Mouse (Mus musculus) small intestine, adult 2 months (tissue): ENCODE measurements around the gene Map4k5. TPM values are rescaled to one million over a fixed set of nuclear protein-coding genes. Genes with fewer than 3 reads are reported as not detected.

Experiments used
- H3K27ac ChIP-seq: fragments of 200-500 bp; 2 replicates; pipeline ENCODE4 v1.5.1; 2012; ENCODE audit warnings: low read depth, low read length, control low read depth, inconsistent platforms; ENCODE audit not compliant: insufficient read depth
- H3K27me3 ChIP-seq: fragments of 200-500 bp; 2 replicates; pipeline ENCODE4 v1.6.1; 2012; ENCODE audit warnings: mild to moderate bottlenecking, moderate library complexity, low read length, inconsistent platforms; ENCODE audit not compliant: control insufficient read depth, insufficient read depth
- H3K36me3 ChIP-seq: fragments of 200-500 bp; 2 replicates; pipeline ENCODE4 v1.6.1; 2012; ENCODE audit warnings: mild to moderate bottlenecking, low read length, control low read depth, inconsistent platforms; ENCODE audit not compliant: control insufficient read depth, insufficient read depth
- H3K4me1 ChIP-seq: fragments of 200-500 bp; 2 replicates; pipeline ENCODE4 v1.6.1; 2012; ENCODE audit warnings: low read length, inconsistent platforms, mixed read lengths; ENCODE audit not compliant: control insufficient read depth, insufficient read depth, insufficient read length
- H3K4me3 ChIP-seq: fragments of 200-500 bp; 2 replicates; pipeline ENCODE4 v1.5.1; 2012; ENCODE audit warnings: low read depth, mild to moderate bottlenecking, control low read depth, inconsistent platforms, low read length, moderate library complexity
- CTCF ChIP-seq: fragments of 200-500 bp; IDR thresholded peaks from 2 replicates; pipeline ENCODE4 v1.5.1; 2012; ENCODE audit warnings: low read depth, mild to moderate bottlenecking, control low read depth, inconsistent platforms, low read length, moderate library complexity, mixed read lengths; ENCODE audit not compliant: insufficient replicate concordance, insufficient read length; ENCODE audit errors: extremely low read depth
- POLR2A ChIP-seq: fragments of 200-500 bp; IDR thresholded peaks from 2 replicates; pipeline ENCODE4 v1.6.1; 2012; ENCODE audit warnings: low read depth, mild to moderate bottlenecking, control low read depth, inconsistent platforms, low read length, moderate library complexity
- WGBS: fragments of 180-500 bp; shearing (Covaris S2); methylation state at CpG from one replicate; pipeline ENCODE4 v1.1.7; 2018; 5-methylcytosine and 5-hydroxymethylcytosine counted together
- polyA plus RNA-seq: library from polyadenylated mRNA; depleted of rRNA; stranded (reverse); fragments of >200 nt; gene quantifications from 2 replicates; pipeline ENCODE4 v1.2.3, GENCODE M21; 2012

Gene Map4k5
- polyA plus RNA-seq, 1 experiment = 5.1 TPM

DNA sequence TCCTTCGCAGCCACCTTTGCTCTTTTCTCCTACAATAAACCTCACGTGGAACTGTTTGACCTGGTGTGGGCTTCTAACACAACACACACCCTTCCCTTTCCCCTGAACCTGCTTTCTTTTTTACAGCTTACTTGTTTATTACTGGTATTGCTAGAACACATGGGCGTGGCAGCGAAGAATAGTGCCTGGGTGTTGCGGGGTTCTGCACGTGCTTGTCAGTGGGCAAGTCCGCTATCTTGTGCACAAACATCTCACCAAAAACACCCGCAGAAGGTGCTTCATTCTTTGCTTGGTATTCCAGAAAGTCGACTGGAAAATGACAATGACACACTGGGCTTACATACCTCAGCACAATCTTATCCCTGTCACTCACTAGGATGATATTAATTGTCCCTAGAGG is 107.5 kb downstream of the Map4k5 start:
- Histone ChIP-seq H3K36me3 (no peaks in the 10 kb centered on the region), H3K4me1 (peaks cover 18% of the 10 kb centered on the region; the same call in 1 of the 2 replicates), H3K4me3 (no peak overlapping the region), H3K27ac (no peak overlapping the region), H3K27me3 (no peaks in the 10 kb centered on the region)
- TF ChIP-seq POLR2A = no peak
- 22% methylated on average over 9 of the region's 9 CpGs for WGBS

DNA sequence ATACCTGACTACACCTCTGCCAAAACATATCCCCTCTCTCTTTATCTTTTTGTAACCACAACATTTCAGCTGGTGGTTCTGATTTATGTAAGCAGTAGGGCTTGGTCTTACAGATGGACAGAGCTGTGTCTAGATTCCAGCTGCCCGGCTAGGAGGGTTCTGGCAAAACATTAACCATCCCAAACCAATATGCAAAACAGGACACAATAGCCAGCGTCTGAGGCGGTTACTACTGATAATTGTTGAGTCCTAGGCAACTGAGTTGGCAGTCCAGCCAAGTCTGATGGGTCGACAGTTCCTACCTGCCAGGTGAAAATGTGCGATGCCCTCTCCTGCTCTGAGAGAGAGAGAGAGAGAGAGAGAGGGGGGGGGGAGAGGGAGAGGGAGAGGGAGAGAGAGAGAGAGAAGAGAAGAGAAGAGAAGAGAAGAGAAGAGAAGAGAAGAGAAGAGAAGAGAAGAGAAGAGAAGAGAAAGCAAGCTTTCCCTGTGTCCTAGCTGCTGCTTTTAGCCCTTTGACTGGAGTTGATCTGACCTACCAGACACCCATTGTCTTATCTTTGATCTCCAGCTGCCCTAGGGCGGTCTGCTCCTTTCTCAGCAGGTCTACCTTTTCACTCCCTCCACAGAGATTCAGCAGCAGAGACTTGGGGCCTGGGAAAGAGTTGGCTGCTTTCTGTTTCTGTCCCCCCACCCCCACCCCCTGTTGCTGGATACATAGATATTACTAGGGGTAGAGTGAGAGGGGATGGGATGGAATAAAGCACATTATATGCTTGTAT is 109.6 kb downstream of the Map4k5 start:
- WGBS = 23% methylated on average over 6 of the region's 6 CpGs
- no peak for TF ChIP-seq CTCF
- H3K27ac ChIP-seq = no peak overlapping the region

DNA sequence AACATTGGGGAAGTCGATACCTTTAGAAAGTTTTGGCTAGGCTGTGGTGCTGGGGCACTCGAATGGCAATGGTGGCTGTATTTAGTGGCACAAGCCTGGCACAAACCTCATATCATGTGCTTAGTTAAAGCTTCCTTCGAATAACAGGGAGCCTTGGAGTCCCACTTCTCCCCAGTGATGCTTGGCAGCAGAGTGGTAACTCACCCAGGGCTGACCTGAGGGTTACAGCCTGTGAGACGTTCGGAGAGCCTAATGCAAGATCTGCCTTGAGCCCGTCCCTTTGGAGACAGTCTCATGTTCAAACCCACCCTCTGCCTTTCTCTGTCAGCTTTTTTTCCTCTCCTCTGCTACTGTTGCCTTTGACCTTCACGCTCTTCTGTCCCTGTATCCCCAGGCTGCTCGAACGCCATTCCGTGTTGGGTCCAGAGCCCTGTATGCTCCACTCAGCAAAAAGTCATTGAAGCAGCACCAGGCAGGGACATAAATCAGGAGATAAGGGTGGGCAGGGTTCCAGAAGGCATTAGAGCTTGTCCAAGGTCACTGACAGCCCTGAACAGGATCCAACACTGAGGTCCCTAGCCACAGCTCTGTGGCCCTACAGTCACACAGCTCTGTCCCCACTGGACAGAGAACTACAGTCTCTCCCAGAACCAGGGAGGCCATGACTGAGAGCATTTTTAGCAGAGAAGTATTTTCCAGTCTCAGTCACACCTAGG is 110.9 kb downstream of the Map4k5 start:
- H3K36me3 ChIP-seq = no peaks in the 10 kb centered on the region
- no peak overlapping the region for H3K4me3 ChIP-seq
- TF ChIP-seq POLR2A (no peak), CTCF (no peak)
- WGBS = 50% methylated on average over 10 of the region's 10 CpGs
- peaks cover 29% of the 10 kb centered on the region; the same call in 1 of the 2 replicates for H3K4me1 ChIP-seq
- H3K27me3 ChIP-seq = no peaks in the 10 kb centered on the region
- H3K27ac ChIP-seq = no peak overlapping the region

More for the DNA sequence above, 109.6 kb downstream of the Map4k5 start:
- Histone ChIP-seq H3K4me3 (no peak overlapping the region), H3K36me3 (no peaks in the 10 kb centered on the region), H3K27me3 (no peaks in the 10 kb centered on the region), H3K4me1 (peaks cover 21% of the 10 kb centered on the region; the same call in 1 of the 2 replicates)

DNA sequence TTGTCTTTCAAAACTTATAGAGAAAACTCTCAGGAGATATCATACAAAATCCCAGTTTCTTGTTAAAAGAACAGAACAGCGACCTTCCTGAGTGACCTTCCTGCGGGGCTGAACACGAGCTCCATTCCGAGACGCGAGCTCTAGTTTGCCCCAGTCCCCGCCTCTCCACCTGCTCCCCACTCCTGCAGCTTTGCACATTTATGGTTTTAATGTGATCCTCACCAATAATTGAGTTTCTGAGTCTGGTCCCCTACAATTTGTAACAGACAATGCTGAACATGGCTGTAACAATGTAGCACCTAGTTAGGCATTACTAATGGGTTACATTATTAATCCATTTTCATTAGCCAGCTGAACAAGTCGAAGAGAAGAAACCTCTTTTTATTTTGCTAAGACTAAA is 111.5 kb downstream of the Map4k5 start:
- TF ChIP-seq POLR2A = no peak
- no peaks in the 10 kb centered on the region for H3K36me3 ChIP-seq
- H3K27me3 ChIP-seq = no peaks in the 10 kb centered on the region
- peaks cover 35% of the 10 kb centered on the region; the same call in 1 of the 2 replicates for H3K4me1 ChIP-seq
- no peak overlapping the region for H3K27ac ChIP-seq
- WGBS = 88% methylated on average over 8 of the region's 8 CpGs
- H3K4me3 ChIP-seq = no peak overlapping the region

DNA sequence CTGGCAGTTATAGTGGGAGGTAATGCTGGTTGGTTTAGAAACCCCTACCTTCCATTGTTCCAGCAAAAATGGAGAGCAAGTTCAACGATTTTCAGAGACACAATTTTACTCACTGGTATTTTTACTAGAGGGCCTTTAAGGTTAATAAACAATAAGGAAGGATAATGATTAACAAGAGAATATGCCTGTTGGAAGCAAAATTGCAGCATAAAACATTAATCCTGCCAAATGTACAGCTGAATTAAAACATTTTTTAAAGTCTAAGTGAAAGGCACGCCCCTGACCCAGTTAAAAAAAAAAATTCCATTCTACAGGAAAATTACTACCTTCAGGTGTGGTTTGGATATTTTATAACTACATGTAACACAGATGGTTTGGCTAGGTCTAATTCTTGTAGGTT is 115.0 kb downstream of the Map4k5 start:
- peaks cover 26% of the 10 kb centered on the region; the same call in 1 of the 2 replicates for H3K4me1 ChIP-seq
- no peak for TF ChIP-seq POLR2A
- H3K4me3 ChIP-seq = no peak overlapping the region
- H3K27me3 ChIP-seq = no peaks in the 10 kb centered on the region
- 20% methylated on average over 2 of the region's 2 CpGs for WGBS
- H3K36me3 ChIP-seq = no peaks in the 10 kb centered on the region
- 0 out of 2 replicates have a peak overlapping the region, but pooled peaks have one; percentile 31 for H3K27ac ChIP-seq

DNA sequence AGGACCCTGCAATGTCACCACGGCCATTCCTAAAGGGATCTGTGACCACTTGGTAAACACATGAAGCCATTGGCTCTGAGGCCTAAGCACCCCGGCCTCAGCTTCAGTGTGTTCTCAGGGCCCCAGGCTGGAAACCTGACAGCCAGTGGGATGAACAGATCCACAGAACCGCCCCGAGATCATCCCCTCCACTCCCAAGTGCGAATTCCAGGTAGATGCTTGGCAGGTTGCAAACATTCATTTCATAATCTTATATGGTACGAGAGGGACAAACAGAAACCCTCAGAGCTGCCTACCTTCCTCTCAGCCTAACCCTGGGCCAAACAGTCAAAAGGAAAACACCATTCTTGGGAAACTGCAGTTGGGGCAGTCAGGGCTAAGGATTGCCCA is 115.7 kb downstream of the Map4k5 start:
- peak overlapping the region; percentile 31 for H3K27ac ChIP-seq
- no peaks in the 10 kb centered on the region for H3K36me3 ChIP-seq
- 38% methylated on average over 6 of the region's 6 CpGs for WGBS
- peaks cover 24% of the 10 kb centered on the region; the same call in 1 of the 2 replicates for H3K4me1 ChIP-seq
- TF ChIP-seq POLR2A (no peak), CTCF (no peak)
- no peak overlapping the region for H3K4me3 ChIP-seq
- H3K27me3 ChIP-seq = no peaks in the 10 kb centered on the region

DNA sequence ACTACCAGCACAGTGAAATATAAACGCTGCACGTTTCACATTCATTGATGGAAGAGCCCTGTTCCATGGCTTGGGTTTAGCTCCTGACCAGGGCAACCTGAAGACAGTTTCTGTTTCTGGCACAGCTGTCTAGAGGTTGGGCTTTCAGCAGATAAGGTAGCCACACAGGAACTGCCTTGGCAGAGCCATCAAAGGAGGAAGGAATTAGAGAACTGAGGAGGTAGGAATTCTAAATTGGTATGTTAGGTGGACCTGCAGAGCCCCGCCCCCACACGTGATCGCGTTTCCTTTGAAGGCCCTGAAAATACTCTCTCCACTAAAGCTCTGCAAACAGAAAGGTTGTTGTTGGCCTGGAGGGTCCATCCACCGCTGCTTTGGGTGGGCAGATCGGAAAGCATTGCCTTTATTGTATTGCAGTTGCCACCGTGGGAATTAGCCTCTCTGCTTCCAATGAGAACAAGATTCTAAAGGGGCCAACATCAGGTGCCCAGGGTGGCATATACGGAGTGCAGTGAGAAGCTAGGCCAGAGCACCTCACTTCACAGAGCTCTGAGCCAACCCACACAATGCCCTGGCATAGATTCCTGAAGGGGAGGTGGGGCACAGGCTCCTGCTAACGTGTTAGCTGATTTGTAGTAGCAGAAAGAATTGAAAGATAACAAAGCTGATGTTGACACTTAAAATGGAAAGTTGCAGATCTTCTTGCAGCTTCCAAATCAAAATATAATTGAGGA is 116.2 kb downstream of the Map4k5 start:
- H3K27ac ChIP-seq = peak overlapping the region; percentile 31; the same call in 1 of the 2 replicates
- TF ChIP-seq CTCF (no peak), POLR2A (no peak)

More for the DNA sequence above, 116.2 kb downstream of the Map4k5 start:
- Histone ChIP-seq H3K4me3 (no peak overlapping the region), H3K4me1 (peaks cover 19% of the 10 kb centered on the region; the same call in 1 of the 2 replicates), H3K27me3 (no peaks in the 10 kb centered on the region), H3K36me3 (no peaks in the 10 kb centered on the region)
- 21% methylated on average over 11 of the region's 11 CpGs for WGBS
